Mouse (Mus musculus) spleen, postnatal 36 days (tissue): ENCODE measurements at regions not wholly inside any gene's neighbourhood (a gene's known extent, or its start where the extent isn't known, plus 50 kb on each side); places are given as distances from the start of the nearest gene placed in this dataset.
"Not testable (repeated sequence)": the region's sequence is repeated elsewhere in the genome, so short reads cannot be mapped to it uniquely, and the experiment has no call there.

Experiments
- DNase-seq, 2 experiments: peaks; one replicate each; pipeline ENCODE4 v3.0.0; 2022; ENCODE audit warnings: low spot score in 2 of 2, mixed read lengths in 1 of 2

GRCm38 (mm10) chr12:29280861-29281630 is 247.1 kb upstream of the Myt1l start:
- no peak for DNase-seq

GRCm38 (mm10) chr12:29288801-29289200 is 239.4 kb upstream of the Myt1l start:
- no peak for DNase-seq

- peak; percentile 82 for DNase-seq
Observed at GRCm38 (mm10) chr12:29290591-29291351, 237.4 kb upstream of the Myt1l start.

- DNase-seq: no peak
Observed at GRCm38 (mm10) chr12:29297984-29298383, 230.2 kb upstream of the Myt1l start.

DNA sequence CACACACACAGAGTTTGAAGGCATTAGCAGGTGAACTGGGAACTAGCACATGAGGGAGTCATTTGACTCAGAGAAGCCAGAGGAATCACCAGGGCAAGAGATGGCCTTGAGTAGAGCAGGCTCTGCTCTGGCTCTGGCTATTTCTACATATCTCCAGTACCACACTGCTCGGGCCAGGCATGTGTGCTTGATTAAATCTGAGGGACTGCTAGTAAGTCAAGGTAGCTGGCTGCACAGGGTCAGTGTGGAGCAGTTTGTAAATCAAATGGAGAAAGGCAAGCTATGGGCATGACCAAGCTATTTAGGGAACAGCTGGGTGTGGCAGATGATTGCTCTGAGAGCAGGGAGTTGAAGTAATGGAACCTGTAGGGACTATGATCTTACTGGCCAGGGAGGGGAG is 212.5 kb upstream of the Myt1l start:
- DNase-seq: no peak

DNA sequence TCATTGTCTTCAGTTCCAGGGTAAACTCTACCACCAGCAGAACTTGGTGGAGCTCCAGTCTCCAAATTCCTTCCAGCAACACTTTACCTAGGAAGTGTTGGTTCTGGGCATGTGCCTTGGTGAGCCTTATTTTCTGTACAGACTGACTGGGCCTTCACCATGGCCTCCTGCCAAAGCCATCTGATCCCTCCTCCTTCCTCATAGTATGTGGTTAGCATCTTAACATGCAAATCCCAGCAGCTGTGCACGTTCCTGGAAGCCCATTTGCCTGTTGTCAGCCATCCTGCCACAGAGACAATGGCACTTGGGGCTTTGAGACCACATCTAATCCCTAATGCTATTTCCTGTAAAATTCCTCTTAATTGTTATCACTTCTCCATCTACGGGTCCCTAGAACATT is 206.7 kb upstream of the Myt1l start:
- no peak for DNase-seq

DNA sequence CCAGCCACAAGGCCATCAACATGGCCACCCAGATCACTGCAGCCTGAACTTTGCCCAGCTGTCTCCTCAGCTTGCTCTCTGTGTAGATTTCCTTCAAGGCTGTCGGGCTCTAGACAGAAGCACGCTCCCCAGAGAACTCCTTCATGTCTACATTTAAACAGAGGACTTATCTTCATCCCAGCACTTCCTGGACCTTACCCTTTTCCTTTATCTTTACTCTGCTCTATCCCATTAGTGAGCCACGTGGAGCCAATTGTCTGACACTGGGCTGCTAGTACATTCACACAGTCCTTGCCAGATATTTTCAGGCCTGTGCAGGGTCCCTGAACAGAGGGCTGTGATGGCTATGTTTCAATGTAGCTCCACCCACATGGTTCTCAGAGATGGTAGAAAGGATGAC is 204.7 kb upstream of the Myt1l start:
- DNase-seq: no peak

- DNase-seq: no peak
Observed at GRCm38 (mm10) chr12:29335839-29336469, 192.2 kb upstream of the Myt1l start.

GRCm38 (mm10) chr12:29337336-29337735 is 190.8 kb upstream of the Myt1l start:
- DNase-seq: no peak

DNA sequence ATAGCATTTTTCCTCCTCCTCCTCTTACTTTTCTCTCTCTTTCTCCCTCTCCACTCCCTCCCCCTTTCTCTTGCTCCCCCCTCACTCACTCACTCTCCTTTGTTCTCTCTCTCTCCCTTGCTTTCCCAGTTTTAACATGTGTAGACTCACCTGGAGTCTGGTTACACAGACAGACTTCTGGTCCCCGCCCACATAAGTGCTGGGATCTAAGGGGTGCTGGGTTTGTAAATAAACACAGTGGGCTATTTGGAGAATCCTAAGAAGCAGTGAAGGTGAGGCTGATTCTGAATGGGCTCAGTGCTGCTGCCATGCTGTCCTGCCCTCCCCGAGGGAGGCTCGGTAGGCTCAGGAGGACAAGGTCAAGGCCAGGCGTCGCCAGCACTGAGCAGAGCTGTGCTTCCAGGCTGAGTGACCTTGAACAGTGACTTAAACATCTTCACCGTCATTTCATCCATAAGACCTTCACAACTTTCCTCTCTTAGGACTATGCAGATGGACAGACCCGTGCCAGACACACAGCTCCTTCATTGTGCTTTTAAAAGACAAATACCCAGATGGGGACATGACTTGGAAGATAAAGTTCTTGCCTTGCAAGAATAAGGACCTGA is 186.7 kb upstream of the Myt1l start:
- no peak for DNase-seq

DNA sequence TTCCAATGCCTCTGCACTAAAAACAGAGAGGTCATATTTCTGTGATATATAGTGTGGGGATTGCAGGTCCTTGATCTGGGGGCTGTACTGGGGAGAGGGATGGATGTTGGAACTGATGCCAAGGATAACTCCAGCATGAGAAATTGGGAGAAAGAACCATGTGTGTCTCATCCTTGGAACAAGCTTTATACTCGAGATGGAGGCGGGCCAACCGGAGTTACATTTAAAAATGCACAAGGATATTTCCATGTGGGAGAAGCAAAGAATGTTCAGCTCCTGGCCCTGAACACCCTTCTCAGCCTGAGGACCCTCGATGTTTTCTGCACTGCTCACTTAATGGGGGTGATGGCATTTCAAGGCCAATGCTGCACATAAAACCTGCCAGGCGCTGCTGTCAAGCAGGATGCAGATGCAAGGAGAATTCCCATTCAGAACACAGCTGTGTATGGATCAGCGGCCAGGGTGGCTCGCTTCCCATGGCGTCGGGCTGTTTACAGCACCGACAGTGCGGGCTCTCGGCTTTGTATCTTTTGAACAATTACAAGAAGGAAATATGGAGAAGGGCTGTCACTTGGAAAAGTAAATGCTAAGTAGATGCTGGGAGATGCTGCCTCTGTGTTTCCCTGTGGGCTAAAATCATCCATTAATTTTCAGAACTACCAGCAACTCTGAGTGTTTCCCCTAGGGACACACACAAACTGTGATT is 184.9 kb upstream of the Myt1l start:
- no peak for DNase-seq

- DNase-seq: no peak
Observed at GRCm38 (mm10) chr12:29348698-29349097, 179.5 kb upstream of the Myt1l start.

GRCm38 (mm10) chr12:29349146-29349850 is 178.9 kb upstream of the Myt1l start:
- DNase-seq: no peak

DNA sequence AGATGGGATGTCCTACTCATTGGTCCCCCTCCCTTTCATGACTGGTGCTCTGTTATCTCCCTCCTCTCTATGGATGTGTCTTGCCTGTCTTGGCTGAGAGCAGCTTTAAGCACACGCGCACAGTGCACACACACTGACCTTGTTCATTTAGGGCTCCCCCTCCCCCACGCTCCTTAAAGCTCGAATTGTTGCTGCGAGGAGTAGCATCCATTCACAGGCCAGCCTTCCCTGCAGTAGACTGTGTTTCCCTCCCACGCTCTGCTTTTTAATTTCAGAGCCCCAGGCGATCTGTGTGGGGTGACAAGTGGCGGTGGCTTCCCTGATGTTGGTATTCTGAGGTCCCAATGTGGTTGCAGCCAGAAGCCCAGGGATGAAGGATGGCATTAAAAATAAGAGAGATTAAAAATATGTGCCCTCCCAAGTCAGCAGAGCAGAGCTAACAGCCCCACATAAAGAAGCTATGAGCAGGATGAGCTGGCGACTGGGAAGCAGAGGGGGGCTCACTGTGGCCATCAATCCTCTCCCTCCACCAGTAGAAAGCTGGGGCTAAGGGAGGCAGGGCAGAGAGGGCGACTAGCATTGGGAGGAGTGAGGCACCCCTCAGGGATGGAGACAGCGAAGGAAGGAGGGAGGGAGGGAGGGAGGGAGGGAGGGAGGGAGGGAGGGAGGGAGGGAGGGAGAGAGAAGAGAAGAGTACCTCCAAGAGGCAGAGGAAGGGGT is 174.2 kb upstream of the Myt1l start:
- DNase-seq: no peak

DNA sequence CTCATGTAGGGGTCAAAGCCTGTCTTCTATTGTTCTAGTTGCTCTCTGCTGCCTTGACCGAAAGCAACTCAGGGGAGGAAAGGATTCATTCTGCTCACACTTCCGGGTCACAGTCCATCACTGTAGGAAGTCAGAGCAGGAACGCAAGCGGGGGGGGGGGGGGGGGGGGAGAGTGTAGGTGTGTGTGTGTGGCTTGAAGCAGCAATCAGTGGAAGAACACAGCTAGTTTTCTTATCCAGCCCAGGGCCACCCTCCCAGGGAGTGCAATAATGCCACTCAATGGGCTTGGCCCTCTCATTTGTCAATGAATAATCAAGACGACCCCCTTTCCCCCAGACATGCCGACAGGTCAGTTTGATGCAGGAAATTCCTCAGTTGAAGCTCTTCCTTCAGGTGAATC is 173.4 kb upstream of the Myt1l start:
- no peak for DNase-seq

GRCm38 (mm10) chr12:29356681-29357397 is 171.3 kb upstream of the Myt1l start:
- DNase-seq: no peak

GRCm38 (mm10) chr12:29361236-29361635 is 166.9 kb upstream of the Myt1l start:
- DNase-seq: no peak

- DNase-seq: not testable (repeated sequence)
Observed at GRCm38 (mm10) chr12:29367741-29368106, 160.5 kb upstream of the Myt1l start.

DNA sequence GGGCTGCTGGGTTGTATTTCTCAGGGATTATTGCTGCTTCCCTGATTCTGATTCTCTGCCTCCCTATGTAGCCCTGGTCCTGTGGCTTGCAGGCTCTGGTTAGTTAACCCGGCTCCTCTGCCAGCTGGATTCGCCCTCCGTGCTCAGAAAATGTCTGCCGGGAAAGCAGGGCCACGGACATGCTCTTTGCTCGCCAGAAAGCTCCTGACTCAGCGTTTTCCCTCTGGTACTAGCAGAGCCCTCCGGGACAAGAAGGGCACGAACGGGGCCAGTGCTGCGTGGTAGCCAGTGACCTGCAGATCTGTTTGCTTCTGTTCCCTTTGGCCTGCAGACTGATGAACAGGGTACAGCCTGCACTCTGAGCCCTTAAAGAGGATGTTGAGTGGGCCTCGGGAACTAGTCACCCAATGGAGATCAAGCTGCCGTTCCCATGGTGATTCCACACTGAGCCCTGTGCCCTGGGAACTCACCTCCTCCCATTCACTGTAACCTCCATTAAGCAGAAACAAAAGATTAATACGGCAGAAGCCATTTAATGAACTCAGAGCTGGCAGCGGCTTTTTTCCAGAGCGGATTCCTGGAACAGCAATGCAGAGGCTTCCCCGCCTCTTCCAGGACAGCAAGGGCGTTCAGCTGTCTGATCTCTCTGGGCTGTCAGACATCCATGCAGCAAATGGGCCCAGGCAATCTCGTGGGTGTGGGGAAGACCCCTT is 159.9 kb upstream of the Myt1l start:
- no peak for DNase-seq
